In the genomic region with DNA sequence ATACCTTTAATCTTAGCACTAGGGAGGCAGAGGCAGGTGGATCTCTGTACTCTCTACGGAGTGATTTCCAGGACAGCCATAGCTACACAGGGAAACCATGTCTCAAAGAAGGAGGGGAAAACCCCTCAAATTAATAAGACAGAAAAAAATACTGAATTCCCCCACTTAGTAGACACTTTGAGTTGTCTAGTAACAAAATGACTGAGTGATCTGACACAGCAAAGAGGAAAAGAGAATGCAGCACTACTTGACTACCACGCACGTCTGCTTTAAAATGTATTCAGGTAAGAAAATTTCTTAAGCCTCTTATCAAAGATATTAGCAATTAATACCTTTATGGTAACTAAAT, we compare ENCODE assay signal across 36 mouse cellular contexts.
"Had no signal": no experiment of that assay in that cellular context is flagged by ENCODE, and none has a peak within 500 bp of the region (broad histone marks: within the 10 kb centered on the region; RNA-seq: fewer than 3 reads in every experiment).

No protein-coding gene starts in this region.

- H3K27me3 ChIP-seq: heart, embryonic 12.5 days; heart, embryonic 13.5 days; heart, embryonic 15.5 days; hindbrain, embryonic 12.5 days; hindbrain, embryonic 13.5 days; hindbrain, embryonic 15.5 days; intestine, embryonic 15.5 days; kidney, embryonic 15.5 days had no signal

- H3K27ac ChIP-seq: heart, embryonic 10.5 days; heart, embryonic 13.5 days; heart, embryonic 15.5 days; hindbrain, embryonic 10.5 days; hindbrain, embryonic 12.5 days; hindbrain, embryonic 13.5 days; hindbrain, embryonic 14.5 days; hindbrain, embryonic 15.5 days; hindbrain, postnatal 0 days; intestine, embryonic 15.5 days; kidney, embryonic 15.5 days; kidney, postnatal 0 days; layer of hippocampus, adult 2 months; left cerebral cortex, adult 2 months had no signal

- H3K9ac ChIP-seq: heart, embryonic 12.5 days; heart, embryonic 13.5 days; heart, embryonic 15.5 days; hindbrain, embryonic 12.5 days; hindbrain, embryonic 13.5 days; hindbrain, embryonic 14.5 days; hindbrain, embryonic 15.5 days; intestine, embryonic 15.5 days; kidney, embryonic 15.5 days had no signal

- ATAC-seq: hindbrain, embryonic 16.5 days; hindbrain, postnatal 0 days; inflammation-experienced regulatory T-cells, adult 6 months; intestine, embryonic 15.5 days; intestine, embryonic 16.5 days; intestine, postnatal 0 days had no signal

- H3K9me3 ChIP-seq: heart, embryonic 10.5 days; heart, embryonic 12.5 days; heart, embryonic 13.5 days; heart, embryonic 15.5 days; hindbrain, embryonic 10.5 days; hindbrain, embryonic 12.5 days; hindbrain, embryonic 13.5 days; hindbrain, embryonic 15.5 days; intestine, embryonic 15.5 days; kidney, embryonic 15.5 days had no signal

- H3K4me2 ChIP-seq: heart, embryonic 11.5 days; heart, embryonic 12.5 days; heart, embryonic 13.5 days; heart, embryonic 15.5 days; hindbrain, embryonic 12.5 days; hindbrain, embryonic 13.5 days; hindbrain, embryonic 14.5 days; hindbrain, embryonic 15.5 days; intestine, embryonic 15.5 days; kidney, embryonic 15.5 days had no signal

- DNase-seq: heart, postnatal 10 days; heart, postnatal 14 days; heart, postnatal 36 days; heart, postnatal 4 days; kidney, adult 11 months; kidney, adult 18-20 months; kidney, adult 2 months; kidney, adult 8-10 months; kidney, adult 9 months; kidney, postnatal 10 days; kidney, postnatal 14 days; kidney, postnatal 25 days; kidney, postnatal 36 days; kidney, postnatal 4 days; layer of hippocampus, adult 9-11 months; layer of hippocampus, postnatal 36 days had no signal

- H3K4me3 ChIP-seq: heart, embryonic 10.5 days; heart, embryonic 12.5 days; heart, embryonic 13.5 days; heart, embryonic 15.5 days; hindbrain, embryonic 10.5 days; hindbrain, embryonic 12.5 days; hindbrain, embryonic 13.5 days; hindbrain, embryonic 15.5 days; intestine, embryonic 15.5 days; kidney, embryonic 15.5 days; layer of hippocampus, adult 2 months; left cerebral cortex, adult 2 months had no signal

- H3K4me1 ChIP-seq: heart, embryonic 10.5 days; heart, embryonic 12.5 days; heart, embryonic 13.5 days; heart, embryonic 15.5 days; hindbrain, embryonic 10.5 days; hindbrain, embryonic 12.5 days; hindbrain, embryonic 13.5 days; hindbrain, embryonic 15.5 days; intestine, embryonic 15.5 days; kidney, embryonic 15.5 days had no signal
